Mouse (Mus musculus) adrenal gland, postnatal 4 days (tissue): ENCODE measurements around the gene Klhdc3. TPM values are rescaled to one million over a fixed set of nuclear protein-coding genes. Genes with fewer than 3 reads are reported as not detected.
A peak's percentile ranks its signal among the peaks of the same experiment; 100 is the strongest.

Source experiments
- DNase-seq, 2 experiments: peaks; one replicate each; pipeline ENCODE4 v3.0.0; 2021 to 2022; ENCODE audit warnings: low spot score in 2 of 2, mixed read lengths in 2 of 2
- total RNA-seq, 2 experiments: library from RNA; stranded (reverse); gene quantifications; 2 replicates each; pipeline ENCODE4 v1.2.3; 2021

Klhdc3 gene
- total RNA-seq, 2 experiments from 2014 or later, result 102 to 107 TPM

GRCm38 (mm10) chr17:46703971-46704886 is 23.5 kb upstream of the Klhdc3 start:
- DNase-seq, result no peak

GRCm38 (mm10) chr17:46702506-46702905 is 21.8 kb upstream of the Klhdc3 start:
- DNase-seq, result no peak

GRCm38 (mm10) chr17:46702100-46702499 is 21.4 kb upstream of the Klhdc3 start:
- DNase-seq, result no peak

DNA sequence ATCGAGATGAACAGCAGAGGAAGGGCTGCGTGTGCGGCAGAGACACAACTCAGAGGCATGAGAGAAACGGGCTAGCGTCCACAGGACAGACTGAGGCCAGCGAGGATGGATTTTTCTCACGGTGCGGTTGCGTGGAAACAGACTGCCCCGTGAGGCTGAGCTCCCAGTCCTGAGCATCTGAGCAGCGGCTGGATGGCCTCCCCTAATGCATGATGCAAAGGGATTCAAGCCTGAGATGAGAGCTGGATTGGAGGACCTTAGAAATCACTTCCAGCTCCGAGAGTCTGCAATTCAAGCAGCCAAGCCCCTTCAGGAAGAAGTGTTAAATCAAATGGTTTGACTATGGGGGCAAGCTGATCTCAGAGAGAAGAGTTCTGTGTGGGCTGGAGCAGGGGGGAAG is 20.8 kb upstream of the Klhdc3 start:
- DNase-seq, result no peak

DNA sequence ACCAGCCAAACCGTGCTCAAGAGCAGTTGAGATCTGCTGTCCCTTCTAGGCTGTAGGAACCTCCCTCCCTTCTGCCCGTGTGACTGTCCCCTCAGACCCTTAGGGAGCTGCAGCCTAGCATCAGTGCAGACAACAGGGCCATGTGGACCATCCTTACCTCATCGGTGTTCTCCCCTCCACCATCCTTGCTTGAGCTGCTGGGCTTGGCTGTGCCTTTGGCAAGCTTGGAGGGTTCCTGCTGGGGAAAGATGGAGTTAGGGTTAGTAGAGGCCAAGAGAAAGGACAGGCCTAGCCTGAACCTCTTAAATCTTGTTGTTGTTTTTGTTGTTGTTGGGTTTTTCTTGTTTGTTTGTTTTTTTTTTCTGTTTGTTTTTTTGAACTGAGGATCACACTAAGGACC is 19.2 kb upstream of the Klhdc3 start:
- DNase-seq, result no peak

DNA sequence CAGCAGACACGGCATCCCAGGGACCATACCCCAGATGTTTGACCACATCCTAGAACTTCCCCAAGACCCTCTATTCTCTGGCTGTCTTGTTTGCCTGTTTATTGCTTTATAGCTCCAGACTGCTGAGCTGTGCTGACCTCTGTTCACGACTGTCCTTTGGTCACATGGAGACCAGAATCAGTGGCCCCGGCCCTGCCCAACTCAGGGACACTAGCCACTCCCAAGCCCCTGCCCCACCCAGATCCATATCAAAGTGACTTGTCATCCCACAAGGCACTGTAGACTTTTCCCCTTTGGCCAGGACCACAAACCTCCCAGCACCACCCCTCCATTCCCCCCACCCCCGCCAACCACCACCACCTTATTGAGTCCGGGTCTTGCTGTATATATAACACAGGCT is 18.5 kb upstream of the Klhdc3 start:
- no peak for DNase-seq

DNA sequence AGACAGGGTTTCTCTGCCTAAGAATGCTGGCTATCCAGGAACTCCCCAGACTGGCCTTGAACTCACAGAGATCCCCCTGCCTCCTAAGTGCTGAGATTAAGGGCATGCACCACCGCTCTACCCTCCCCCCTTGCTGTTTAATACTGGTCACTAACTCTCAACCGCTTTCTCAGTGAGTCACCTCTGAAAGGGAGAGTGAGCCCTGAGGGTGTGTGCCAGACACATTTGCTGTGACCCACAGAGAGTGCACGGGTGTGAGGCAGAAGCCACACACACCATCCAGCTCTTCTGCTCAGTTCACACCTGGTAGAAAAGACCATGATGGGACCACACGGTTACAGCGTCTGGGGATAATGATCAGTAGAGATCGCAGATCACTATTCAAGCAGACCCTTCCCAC is 17.8 kb upstream of the Klhdc3 start:
- DNase-seq, result no peak

DNA sequence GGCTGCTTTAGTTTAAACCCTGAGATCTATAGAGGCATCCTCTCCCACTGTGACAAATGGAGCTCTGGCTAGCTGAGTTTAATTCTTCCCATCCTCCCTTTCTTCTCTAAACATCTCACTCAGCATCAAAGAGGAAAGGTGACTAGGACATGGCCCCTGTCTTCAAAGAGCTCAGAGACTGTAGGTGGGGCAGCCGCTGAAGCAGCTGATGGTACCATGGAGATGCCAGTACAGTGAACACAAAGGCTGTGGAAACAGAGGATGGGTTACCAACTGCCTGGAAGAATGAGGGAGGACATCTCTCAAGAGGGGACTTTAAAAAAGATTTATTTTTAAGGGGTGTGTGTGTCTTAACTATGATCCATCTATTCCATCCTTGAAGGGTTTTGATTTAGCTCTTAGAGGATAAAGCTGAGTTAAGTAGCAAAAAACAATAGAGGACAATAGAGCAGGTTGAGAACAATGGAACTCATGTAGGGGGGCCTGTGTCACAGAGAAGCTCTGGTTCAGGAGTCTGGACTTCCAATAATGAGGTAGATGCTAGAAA is 13.9 kb upstream of the Klhdc3 start:
- DNase-seq, result no peak

DNA sequence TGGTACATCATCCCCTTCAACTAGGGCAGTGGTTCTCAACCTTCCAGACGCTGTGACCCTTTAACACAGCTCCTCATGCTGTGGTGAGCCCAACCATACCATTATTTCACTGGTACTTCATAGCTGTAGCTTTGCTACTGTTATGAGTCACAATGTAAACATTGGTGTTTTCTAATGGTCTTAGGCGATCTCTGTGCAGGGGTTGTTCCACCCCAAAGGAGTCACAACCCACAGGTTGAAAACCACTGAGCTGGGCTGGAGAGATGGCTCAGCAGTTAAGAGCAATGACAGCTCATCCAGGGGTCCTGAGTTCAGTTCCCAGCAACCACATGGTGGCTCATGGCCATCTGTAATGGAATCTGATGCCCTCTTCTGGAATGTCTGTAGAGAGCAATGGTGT is 10.7 kb upstream of the Klhdc3 start:
- no peak for DNase-seq

- no peak for DNase-seq
These were observed 10.0 kb upstream of the Klhdc3 start for GRCm38 (mm10) chr17:46690665-46691064.

DNA sequence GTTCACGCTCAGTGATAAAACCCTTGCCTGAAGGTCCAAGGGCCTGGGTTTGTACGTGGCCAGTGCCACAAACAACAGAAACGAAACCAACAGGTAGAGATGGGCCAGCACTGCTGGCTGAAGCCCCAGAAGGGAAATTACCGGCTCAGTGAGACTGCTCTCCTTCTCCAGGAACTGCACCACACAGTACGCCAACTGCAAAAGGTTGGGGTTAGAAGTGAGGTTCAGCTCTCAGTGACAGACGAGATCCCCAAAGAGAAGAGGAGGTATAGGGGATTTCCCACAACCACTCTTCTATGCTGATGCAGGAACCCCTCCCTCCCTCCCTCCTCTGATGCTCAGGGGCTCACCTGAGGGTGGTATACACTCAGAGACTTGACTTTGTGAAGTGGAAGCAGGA is 5.2 kb upstream of the Klhdc3 start:
- DNase-seq, result no peak

DNA sequence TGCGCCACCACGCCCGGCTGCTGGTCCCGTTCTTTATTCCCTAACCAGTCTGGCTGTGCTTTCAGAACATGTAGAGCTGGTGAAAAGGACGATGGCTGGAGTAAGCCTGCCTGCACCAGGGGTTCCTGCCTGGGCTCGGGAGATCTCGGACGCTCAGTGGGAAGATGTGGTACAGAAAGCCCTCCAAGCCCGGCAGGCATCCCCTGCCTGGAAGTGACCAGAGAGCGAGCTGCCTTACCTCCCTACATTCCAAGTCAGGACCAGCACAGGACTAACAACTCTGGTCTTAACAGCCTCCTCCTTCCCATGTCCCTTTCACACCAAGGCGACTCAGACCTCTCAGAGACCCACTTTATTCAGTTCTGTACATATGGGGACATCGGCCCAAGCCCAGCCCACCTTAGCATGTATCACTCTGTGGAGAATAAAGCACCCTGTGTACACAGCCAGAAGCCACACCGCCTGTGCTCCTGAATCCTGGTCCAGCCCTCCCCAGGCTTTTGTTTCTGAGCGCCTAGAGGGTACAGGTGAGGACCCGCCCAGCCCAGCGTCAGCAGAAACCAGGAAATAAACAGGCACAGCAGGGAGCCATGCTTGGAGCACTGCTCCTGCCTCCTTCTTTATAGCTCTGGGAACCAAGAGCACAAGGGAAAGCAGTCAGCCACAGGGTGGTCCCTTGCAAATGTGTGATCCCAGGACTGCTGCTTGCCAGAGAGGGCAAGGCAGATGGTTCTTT is 2.1 kb upstream of the Klhdc3 start:
- no peak for DNase-seq

DNA sequence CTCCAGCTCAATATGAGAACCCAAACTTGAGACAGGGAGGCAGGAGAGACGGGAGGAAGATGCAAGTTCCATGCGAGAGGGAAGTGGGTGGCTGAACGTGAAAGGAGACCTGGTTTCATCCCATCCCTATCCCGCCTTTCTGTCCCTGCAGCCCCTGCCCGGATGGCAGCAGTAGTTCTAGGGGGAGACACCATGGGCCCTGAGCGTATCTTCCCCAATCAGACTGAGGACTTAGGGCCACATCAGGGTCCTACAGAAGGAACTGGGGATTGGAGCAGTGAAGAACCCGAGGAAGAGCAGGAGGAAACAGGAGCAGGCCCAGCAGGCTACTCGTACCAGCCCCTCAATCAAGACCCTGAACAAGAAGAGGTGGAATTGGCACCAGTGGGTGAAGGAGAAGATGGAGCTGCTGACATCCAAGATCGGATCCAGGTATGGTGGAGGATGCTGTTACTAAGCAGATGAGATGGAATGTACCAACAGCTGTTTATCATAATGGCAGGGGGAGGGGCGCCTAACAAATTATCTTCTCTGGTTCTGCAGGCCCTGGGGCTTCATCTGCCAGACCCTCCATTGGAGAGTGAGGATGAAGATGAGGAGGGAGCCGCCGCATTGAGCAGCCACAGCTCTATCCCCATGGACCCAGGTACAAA is 878 bp upstream of the Klhdc3 start:
- DNase-seq, result no peak

GRCm38 (mm10) chr17:46679843-46680759 is 613 bp downstream of the Klhdc3 start:
- no peak for DNase-seq

DNA sequence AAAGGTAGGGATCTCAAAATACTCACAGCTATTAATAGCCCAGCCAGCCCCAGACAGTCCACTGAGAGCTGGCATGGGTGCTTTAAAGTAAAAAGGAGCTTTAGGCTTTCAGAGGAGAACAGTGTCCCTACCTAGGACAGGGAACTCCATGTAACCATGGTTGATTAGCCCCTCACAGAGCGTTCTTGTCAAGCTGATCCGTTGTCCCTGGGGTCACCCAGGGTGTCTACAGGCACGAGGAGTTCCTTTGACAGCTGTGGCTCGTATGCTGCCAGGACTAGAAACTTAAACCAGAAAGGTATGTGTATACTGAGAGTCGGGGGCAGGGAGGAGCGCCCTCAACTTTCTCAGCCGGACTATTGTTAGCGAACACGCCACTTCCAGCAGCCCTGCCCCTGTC is 1.8 kb downstream of the Klhdc3 start:
- DNase-seq, result no peak

DNA sequence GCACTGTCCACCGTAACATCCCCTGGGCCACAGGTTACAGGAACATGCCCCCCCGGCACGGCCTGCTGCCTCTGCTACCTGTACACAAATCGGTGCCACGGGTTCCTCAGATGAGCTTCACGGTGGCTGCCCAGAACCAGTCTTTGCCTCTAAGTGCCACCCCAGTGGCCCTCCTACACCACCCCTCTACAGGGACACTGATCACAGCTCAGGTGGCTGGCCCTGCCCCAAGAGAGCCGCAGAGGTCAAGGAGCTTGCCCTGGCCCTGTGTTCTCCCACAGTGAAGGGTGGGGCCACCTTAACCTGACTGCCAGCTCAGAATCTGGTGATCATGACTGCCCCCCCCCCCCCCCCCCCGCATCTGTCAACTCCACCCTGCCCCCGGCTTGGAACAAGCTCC is 2.3 kb downstream of the Klhdc3 start, which contains the start of gene Mea1:
Gene Mea1, plus strand, starts transcription at position 378 of the 400 bp plus-strand sequence.
- no peak for DNase-seq

GRCm38 (mm10) chr17:46674530-46675283 is 6.0 kb downstream of the Klhdc3 start:
- no peak for DNase-seq

DNA sequence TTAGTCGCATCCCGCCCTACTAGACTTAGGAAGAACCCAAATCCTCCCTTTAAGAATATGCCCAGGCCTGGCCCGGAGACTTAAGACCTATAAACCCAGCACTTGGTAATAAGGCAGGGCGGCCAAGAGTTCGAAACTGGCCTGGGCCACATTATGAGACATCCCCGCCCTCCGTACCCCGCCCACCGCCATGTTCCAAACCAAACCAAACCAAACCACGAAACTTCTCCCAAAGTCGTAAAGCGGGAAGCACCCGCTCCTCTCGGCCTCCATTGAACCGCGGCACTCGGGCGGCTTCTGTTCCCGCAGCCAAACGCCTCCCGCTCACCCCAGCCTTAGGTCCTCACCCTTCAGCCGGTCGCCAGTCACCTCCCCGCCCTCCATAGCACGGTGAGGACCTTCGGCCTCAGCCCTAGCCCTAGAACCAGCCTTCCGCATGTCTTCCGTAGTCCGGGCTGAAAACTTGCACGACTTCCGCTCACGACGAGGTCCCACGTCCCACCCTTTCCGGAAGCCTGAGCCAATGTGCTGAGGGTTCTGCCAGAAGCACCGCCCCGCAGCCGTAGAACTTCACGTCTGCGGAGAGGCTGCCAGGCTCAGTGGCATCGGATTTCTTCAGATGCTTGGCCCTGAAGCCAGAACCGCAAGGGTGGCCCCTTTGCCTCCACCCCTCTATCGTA is 6.7 kb downstream of the Klhdc3 start, which contains the start of gene Rrp36:
Gene Rrp36, minus strand, starts transcription at position 503 of the 680 bp plus-strand sequence.
- DNase-seq, result peak; percentile 65 to 78

DNA sequence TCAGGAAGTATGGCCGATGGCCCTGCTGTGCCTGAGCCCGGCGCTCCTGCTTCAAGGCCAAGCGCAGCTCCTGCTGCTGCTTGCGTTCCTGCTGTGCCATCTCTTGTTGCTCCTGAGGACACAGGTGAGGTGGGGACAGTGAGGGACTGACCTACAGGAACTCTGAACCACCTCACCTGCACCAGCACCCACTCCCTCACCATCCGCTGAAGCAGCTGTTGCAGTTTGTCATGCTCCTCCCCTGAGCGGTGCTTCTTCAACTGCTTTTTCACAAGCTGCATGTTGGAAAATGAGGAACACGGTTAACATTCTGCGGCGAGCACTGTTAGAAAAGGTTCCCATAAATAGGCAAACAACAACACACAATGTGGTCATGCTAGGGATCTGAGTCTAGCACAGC is 10.8 kb downstream of the Klhdc3 start:
- no peak for DNase-seq
